Mouse (Mus musculus): ENCODE measurements around the gene Aox3. TPM values are rescaled to one million over a fixed set of nuclear protein-coding genes. Genes with fewer than 3 reads are reported as not detected.

Gene Aox3
- total RNA-seq (2021), result 1 to 10 TPM; 1.8 to 5.3 TPM

DNA sequence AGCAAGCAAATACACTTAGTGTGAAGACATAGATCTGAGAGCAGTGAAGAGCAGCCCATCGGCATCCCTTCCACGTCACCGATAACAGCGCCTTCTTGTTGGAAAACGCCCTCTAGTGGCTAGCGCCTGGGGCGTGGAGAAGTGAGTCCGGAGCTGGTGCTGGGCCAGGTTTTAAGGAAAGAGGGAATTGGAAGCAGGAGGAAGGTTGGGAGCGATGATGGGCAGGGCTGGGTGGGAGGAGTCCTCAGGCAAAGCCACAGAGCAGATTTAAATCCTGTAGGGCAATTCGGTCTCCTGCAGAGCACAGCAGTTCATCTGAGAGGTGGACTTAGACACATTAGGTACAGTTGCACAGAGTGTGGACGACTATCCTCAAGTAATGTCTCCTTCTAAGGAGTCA lies at the start of gene Aox3:
Gene Aox3 (plus strand): TSS at position 251 of the 400 bp plus-strand sequence.
- peak; percentile 64 to 72 for DNase-seq (ENCODE audit: low spot score in 2 of 2)
- intact Hi-C loops (cut with DNase I), result no loop called here

DNA sequence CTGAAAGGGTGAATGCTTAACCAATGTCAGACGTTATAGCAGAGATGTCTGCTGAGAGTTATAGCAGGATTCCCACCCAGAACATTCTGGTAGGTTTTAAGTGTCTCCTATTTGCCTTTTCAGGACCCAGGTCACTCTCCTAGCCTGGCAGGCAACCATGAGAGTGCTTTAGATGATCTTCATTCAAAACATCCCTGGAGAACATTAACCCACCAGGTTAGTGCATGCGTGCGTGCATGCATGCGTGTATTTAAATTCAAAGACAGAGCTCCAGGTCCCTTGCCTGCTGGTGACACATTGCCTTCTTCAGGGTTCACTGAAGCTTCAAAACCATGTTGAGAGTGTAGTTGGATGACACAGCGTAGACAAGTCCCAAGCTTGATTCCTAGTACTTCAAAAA lies 47.8 kb upstream of the Aox3 start:
- intact Hi-C loops (cut with DNase I), result no loop called here
- DNase-seq (ENCODE audit: low spot score in 2 of 2), result no peak

DNA sequence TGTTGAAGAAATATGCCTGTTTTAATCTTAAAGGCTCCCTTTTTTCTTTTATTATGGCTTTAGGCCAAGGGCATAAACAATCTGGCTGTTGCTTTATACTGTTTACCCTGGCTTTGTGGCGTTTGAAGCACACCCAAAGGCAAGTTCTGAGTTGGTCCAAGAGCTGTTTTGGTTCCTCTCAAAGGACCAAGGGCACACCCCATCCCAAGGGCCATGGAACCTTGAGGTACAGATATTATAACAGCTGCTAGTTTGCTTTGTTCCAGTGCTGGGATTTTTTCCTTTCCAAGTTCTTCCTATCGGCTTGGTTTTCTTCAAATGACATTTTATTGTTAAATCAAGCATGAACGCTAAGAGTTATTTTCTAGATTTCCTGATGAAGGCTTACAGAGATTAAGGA lies 47.3 kb upstream of the Aox3 start:
- DNase-seq (ENCODE audit: low spot score in 2 of 2), result no peak
- intact Hi-C loops (cut with DNase I), result no loop called here

DNA sequence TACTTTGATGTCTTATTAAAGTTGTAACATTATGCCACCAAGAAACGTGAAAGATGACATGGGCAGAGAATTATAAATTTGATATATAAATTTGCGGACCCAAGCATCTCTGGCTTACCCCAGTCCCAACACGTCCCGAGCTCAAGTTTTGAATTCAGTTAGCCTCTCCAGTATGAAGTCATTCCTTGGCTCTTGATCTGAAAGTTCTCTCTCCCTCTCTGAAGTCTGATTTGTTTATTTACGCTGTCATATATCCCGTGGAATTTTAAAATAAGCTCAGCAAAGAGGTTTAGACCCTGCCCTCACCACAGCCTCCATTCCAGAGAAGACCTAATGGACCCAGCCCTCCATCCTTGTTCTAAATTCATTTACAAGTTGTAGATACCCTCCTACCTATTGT lies 43.7 kb upstream of the Aox3 start:
- DNase-seq (ENCODE audit: low spot score in 2 of 2), result no peak
- intact Hi-C loops (cut with DNase I), result no loop called here

DNA sequence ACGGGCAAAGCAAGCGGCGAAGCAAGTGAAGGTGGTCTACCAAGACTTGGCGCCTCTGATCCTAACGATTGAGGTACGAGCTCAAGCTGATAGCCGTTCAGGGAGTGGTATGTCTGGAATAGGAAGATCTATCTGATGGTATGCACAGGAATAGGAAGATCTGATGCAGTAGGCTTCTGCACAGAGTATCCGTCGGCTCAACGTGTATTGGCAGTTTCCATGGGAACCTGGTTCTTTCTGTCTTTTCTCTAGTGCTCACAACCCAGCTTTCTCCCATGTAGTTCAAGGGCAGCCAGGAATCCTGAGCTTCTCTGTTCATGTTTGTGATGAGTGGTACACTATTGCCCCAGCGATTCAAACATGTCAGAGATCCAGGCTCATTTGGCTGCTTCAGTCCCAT lies 42.8 kb upstream of the Aox3 start:
- intact Hi-C loops (cut with DNase I), result no loop called here
- no peak for DNase-seq (ENCODE audit: low spot score in 2 of 2)

DNA sequence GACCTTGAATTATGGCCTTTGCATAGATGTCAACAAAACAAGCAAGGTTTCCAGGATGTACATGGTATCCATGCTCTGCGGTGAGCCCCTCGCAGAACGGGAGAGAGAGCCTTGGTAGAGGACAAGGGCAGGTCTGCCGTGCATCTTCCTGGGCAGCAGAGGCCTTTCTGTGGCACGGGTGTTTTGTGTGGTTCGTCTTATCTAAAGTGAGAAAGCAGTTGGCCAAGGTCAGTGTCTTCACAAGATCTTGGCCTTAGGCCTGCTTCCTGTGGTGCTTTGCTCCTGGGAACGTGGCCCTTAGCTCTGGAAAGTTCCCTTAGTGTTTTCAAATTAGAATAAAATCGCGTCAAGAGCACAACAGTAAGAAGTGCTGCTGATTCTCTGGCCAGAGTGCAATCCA lies 41.9 kb upstream of the Aox3 start:
- intact Hi-C loops (cut with DNase I), result no loop called here
- no peak for DNase-seq (ENCODE audit: low spot score in 2 of 2)

DNA sequence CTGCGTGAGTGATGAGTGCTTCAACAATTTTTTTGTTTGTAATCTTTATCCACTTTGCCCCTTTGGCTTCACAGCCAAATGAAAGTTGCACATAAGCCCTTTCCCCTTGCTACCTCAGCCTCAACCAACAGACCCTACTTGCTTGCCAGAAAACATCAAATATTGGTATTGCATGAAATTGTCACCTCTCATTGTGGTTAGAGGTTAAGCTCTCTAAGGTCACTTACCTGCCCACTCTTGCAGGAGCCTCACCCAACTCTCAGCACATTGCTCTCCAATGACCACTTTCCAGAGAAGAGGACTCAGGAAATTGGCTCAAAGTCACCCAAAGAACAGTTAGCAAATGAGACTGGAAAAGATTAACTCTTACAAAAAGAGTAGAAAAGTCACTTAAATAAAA lies 41.4 kb upstream of the Aox3 start:
- DNase-seq (ENCODE audit: low spot score in 2 of 2), result no peak
- intact Hi-C loops (cut with DNase I), result no loop called here

DNA sequence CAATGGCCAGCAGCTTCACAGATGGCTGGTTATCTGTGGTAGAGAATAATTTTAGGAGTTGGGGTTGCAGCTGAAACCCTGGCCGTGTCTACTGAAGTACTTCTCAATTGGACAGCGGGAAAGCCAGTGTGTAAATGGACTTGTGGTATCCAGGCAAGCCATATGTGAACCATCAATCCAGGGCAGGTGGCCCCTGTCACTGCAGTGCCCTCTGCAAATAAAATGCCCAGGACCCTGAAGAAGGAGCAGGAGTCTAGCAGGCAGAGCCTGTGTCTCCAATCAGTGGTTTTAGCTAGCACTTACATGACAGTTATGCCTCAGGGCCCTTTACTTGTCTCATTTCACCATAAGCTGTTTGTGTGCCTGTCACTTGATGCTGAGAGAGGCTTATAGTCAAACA lies 40.5 kb upstream of the Aox3 start:
- no peak for DNase-seq (ENCODE audit: low spot score in 2 of 2)
- intact Hi-C loops (cut with DNase I), result no loop called here

DNA sequence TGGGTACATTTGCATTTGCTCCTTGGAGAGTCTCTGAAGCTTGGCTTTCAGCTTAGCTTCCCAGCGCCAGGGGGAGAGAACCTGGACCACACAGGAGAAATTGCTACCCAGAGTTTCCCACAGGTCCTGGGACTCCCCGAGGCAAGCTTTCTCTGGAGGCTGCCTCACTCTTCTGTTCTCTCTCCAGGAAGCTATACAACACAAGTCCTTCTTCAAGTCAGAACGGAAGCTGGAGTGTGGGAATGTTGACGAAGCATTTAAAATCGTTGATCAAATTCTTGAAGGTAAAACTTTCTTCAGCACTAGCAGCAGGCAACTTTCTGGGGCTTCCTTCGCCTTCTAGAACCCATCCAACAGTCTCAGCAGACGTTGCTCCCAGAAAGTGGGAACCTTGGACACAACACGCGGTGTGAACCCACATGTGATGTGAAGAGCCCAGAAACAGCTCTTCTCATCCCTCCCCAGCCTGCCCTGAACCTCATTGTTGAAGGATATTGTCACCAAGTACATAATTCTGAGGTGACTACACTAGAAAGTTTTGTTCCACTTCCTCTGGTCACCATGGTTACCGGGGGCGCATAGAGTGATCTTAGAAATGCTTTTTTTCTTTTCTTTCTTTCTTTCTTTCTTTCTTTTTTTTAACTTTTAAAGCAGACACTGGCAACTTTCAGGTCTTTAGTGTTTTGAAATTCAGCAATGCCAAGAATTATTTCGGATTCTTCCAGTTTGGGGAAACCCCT lies 39.8 kb upstream of the Aox3 start:
- DNase-seq (ENCODE audit: low spot score in 2 of 2), result no peak
- intact Hi-C loops (cut with DNase I), result no loop called here

DNA sequence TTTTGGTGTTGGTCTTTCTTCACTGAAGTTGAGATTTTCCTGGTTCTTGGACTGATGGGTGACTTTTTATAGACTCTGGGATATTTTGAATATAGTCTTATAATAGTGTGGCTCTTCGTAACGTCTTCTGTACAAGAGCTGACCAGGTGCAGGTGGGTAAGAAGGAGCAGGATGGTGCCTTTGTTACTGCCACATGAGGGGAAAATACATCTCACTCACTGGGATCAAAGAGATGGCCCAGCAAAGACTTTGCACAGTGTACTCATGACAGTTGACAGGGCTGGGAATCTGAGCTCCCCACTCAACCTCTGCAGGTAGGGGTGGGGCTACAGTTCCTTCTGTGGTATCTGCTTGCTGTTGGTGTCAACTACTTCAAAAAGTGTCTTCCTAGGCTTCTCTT lies 38.7 kb upstream of the Aox3 start:
- no peak for DNase-seq (ENCODE audit: low spot score in 2 of 2)
- intact Hi-C loops (cut with DNase I), result no loop called here

DNA sequence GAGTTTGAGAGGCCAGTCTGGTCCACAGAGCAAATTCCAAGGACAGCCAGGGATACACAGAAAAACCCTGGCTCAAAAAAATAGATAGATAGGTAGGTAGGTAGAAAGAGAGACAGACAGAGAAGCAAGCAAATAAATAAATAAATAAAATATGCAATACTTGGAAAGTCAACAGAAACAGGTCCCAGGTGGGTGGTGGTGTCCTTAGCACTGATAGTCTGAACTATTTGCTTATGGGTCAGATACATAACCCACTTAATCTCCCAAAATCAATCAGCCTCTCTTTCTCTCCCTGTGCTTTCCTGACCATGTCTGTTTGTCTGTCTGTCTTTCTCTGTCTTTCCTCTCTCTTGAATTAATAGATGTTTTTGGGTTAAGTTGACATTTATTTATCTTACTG lies 35.0 kb upstream of the Aox3 start:
- DNase-seq (ENCODE audit: low spot score in 2 of 2), result no peak
- intact Hi-C loops (cut with DNase I), result no loop called here

DNA sequence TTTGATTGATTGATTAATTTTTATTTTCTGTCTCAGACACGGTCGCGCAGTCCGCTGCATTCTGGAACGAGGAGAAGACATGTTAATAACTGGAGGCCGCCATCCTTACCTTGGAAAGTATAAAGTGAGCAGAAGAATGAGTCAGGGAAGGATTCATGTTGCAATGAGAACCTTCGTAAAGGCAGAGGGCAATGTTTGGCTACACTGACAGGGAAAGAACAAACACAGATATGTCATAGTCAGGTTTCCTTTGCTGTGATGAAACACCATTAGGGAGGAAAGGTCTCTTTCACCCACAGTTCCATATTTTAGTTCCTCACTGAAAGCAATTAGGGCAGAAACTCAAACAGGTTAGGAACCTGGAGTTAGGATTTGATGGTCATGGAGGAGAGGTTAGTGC lies 34.5 kb upstream of the Aox3 start:
- intact Hi-C loops (cut with DNase I), result no loop called here

DNA sequence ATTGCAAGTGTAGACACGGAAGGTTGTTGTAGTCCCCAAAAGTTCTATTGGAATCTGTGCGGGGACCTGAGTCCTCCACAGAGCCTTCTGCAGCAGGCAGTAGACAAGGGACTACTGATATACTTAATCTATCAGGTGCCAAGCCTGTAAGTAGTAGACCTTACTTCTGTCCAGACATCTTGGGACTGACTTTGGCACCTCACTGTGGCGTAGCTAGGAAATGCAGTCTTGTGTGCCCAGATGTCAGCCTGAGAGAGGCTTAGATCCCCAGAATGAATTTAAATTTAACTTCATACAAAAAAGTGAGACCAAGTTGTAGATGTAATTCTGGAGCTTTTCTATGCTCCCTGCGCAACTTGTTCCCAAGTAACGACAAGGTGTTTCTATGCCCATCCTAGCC lies 33.2 kb upstream of the Aox3 start:
- intact Hi-C loops (cut with DNase I), result no loop called here
- no peak for DNase-seq (ENCODE audit: low spot score in 2 of 2)

More for the DNA sequence above, 34.5 kb upstream of the Aox3 start:
- DNase-seq (ENCODE audit: low spot score in 2 of 2), result no peak

DNA sequence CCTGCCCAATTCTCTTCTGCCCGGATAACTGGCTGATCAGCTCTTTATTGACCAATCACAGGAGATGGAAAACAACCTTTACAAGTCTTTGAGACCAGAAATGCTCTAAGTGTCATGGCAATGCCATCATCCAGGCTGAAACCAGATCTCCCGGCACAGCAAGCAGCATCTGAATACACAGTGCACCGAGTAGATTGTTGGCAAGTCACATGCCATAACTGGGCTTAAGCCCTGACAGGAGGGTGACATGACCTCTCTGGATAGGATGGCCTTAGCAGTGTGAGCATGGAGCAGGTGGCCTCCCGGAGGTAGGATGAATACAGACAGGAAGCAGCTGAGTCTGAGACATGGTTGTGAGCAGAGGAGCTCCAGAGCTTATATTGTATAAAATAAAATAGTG lies 32.5 kb upstream of the Aox3 start:
- no peak for DNase-seq (ENCODE audit: low spot score in 2 of 2)
- intact Hi-C loops (cut with DNase I), result no loop called here

DNA sequence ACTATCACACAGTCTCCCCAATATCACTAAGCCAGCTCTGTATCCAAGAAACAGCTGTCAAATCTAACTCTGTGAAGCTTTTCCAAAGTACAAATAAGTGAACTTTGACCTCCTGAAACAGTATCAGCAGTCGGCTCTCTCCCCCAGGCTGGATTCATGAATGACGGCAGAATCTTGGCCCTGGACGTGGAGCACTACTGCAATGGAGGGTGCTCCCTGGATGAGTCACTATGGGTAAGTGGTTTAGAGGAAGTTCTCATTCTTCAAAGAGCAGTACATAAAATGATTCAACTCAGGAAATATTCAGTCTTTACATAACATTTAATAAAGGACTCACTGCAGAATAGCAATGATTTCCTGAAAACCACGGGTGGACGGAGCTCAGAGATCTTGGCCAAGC lies 31.6 kb upstream of the Aox3 start:
- no peak for DNase-seq (ENCODE audit: low spot score in 2 of 2)
- intact Hi-C loops (cut with DNase I), result no loop called here

DNA sequence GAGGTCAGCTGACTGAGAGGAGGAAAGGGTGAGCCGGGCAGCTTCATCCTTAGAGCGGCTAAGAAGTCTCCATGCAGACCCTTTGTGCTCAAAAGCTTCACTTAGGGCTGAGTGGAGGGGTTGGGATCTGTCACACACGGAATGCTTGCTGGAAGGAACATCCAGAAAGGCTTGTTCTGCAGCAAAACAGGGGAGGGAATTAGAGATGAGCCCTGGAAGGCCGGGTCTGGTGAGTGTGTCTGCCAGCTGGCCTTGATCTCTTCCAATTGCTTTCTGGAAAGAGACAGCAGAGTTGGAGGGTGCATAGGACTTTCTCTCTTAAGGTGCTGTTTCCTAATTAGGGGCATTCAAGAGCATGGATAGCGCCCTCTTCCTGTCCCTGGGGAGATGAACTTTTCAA lies 23.6 kb upstream of the Aox3 start:
- no peak for DNase-seq (ENCODE audit: low spot score in 2 of 2)
- intact Hi-C loops (cut with DNase I), result no loop called here

DNA sequence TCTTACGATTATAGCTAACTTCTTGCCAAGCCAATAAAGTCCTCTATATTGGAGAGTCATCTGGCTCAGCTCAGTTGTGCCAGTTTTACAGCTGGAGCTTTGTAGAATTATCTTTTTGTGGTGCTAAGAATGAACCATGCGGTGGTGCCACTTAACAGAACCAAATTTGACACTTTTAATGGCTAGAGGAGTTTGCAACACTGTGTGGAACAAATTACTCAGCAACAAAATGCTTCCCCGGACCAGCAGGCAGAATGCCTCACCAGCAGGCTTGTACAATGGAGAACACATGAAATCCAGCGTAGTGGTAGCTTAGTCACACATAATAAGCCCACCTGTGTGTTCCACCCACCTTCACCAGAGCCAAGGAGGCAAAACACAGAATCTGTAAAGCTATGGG lies 22.7 kb upstream of the Aox3 start:
- intact Hi-C loops (cut with DNase I), result no loop called here
- DNase-seq (ENCODE audit: low spot score in 2 of 2), result no peak

DNA sequence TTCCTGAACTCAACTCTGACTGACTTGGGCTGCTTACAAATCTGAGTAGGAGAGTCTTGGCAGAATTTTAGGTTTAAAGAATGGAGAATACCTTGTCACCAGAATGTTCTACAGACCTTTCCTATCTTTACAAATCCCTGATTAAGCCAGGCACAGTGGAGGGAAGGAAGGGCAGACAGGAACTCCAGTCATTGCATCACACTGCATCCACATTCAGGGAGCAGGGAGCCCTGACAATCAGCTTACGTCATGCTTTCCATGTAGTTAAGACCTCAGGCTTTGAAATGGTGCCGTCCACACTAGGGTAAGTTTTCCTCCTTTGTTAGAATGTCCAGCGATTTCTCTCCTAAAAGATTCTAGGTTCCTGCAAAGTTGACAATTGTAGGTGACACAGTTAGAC lies 21.7 kb upstream of the Aox3 start:
- DNase-seq (ENCODE audit: low spot score in 2 of 2), result no peak
- intact Hi-C loops (cut with DNase I), result no loop called here

DNA sequence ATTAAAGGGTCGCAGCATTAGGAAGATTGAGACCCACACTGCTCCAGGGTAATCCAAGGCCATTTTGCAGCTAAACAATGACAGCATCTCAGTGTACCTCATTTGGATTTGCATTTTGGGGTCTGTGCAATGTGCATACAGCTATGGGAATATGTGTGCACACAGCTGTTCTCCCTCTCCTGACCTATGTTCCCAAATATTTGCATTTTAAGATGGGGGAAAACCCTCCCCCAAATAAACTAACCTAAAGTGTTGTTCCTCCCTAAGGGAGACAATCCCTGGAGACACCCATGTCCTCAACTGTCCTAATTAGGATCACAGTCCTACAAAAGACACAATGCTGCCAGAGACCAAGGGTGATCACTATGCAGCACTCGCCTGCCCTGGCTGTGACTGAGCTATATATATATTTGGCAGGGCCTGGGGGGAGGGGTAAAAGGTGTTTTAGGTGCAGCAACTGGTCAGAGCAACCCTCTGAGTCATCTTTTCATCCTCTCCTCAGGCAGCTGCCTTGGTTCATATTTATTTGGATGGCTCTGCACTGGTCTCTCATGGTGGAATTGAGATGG lies 20.9 kb upstream of the Aox3 start:
- DNase-seq (ENCODE audit: low spot score in 2 of 2), result no peak
- intact Hi-C loops (cut with DNase I), result no loop called here

DNA sequence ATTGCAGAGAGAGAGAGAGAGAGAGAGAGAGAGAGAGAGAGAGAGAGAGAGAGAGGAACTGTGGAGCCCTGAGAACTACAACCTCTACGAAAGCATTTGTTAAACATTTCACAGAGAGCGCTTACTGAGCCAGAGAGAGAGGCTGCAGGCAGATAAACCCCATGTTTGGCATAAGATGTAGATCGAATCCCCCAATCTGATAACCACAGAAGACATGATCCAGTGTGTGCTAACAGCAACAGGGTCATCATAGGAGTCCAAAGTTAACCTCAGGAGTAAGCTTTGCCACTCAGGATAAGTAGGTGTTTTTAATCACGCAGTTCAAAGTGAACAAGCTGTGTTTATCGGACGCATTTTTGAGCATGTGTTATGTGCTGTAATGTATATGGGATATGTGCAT lies 15.6 kb upstream of the Aox3 start:
- no peak for DNase-seq (ENCODE audit: low spot score in 2 of 2)
- intact Hi-C loops (cut with DNase I), result no loop called here

DNA sequence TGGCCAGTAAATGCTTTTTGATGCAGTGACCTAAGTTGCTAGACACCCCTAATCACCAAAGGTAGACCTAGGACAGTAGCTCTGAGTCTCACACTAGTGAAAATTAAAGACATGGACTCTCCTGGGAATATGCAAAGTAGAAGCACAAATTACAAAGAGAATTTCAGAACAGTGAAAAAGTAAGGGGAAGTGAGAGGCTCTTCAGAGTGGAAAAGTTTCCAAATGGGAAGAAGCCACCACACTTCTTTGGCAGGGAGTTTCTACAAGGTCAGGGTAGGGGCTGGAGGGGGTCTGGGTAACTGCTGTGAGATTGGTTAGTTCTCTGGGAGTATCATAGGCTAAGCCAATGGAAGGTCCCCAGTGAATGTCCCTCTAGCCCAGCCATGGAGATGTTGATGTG lies 13.8 kb upstream of the Aox3 start:
- intact Hi-C loops (cut with DNase I), result no loop called here
- DNase-seq (ENCODE audit: low spot score in 2 of 2), result no peak
